Comparison of ENCODE assay signal across 8 mouse cellular contexts in genomic region chr11:121259160-121260100, GRCm38 (mm10). TPM values are rescaled to one million over a fixed set of nuclear protein-coding genes. Genes with fewer than 3 reads are reported as not detected.
DNase-seq lines count a peak whose midpoint lies in the region; ATAC-seq and TF ChIP-seq lines count a peak whose summit lies in the region.

Foxk2 (plus strand) TSS chr11:121259990.

- no peak for TF ChIP-seq EP300 in ES-Bruce4 (IDR thresholded peaks at IDR 0.05; ENCODE audit: insufficient read depth, low read depth, low read length)

- peak within 1 kb of the TSS; percentile 93 for H3K4me3 ChIP-seq in ES-Bruce4 (ENCODE audit: low read depth, low read length)
- peak within 1 kb of the TSS; percentile 100 for H3K4me3 ChIP-seq in forebrain, embryonic 14.5 days (ENCODE audit: low read depth, low read length)
- H3K4me3 ChIP-seq in lung, adult 2 months (replicated peaks; ENCODE audit: extremely low read depth, low read depth, low read length): peak within 1 kb of the TSS; percentile 95

- DNase-seq in forebrain, embryonic 14.5 days (ENCODE audit: low spot score): peak; percentile 96
- DNase-seq in heart, postnatal 14 days: peak; percentile 97
- DNase-seq in layer of hippocampus, adult 18-20 months (ENCODE audit: low spot score in 2 of 2): peak; percentile 84 to 90
- DNase-seq in lung, adult 2 months: peak; percentile 85
- peak; percentile 73 to 79 for DNase-seq in thymus, adult 18-20 months

- peak; percentile 96 for ATAC-seq in cerebellum, adult (ENCODE audit: insufficient number of reproducible peaks, low FRiP score, low TSS enrichment)
- peak; percentile 99 for ATAC-seq in forebrain, embryonic 14.5 days
- ATAC-seq in neutrophil, adult 5-6 weeks (ENCODE audit: extremely low read depth, insufficient number of reproducible peaks, low FRiP score, poor library complexity, severe bottlenecking): peak; percentile 90

- TF ChIP-seq POLR2A in ES-Bruce4 (IDR thresholded peaks at IDR 0.05; ENCODE audit: insufficient read depth, low read length): no peak
- TF ChIP-seq POLR2A in lung, adult 2 months (IDR thresholded peaks at IDR 0.05; ENCODE audit: borderline replicate concordance, extremely low read depth, low read depth, low read length): 0 out of 2 replicates have a peak, but pooled peaks have one; percentile 16

- peaks cover 21% of the 10 kb centered on the region for H3K36me3 ChIP-seq in ES-Bruce4 (ENCODE audit: control insufficient read depth, insufficient read depth, low read length, poor library complexity, severe bottlenecking)
- peaks cover 45% of the 10 kb centered on the region for H3K36me3 ChIP-seq in forebrain, embryonic 14.5 days (ENCODE audit: control insufficient read depth, insufficient read depth, low read length)

- H3K4me1 ChIP-seq in ES-Bruce4 (ENCODE audit: control insufficient read depth, insufficient read depth, low read length): no peaks in the 10 kb centered on the region
- H3K4me1 ChIP-seq in forebrain, embryonic 14.5 days (ENCODE audit: control insufficient read depth, insufficient read depth, low read length): peaks cover 7% of the 10 kb centered on the region
- peaks cover 5% of the 10 kb centered on the region; the same call in 1 of the 2 replicates for H3K4me1 ChIP-seq in lung, adult 2 months (ENCODE audit: control insufficient read depth, insufficient read depth, low read length)

- TF ChIP-seq CTCF in ES-Bruce4 (IDR thresholded peaks at IDR 0.05; ENCODE audit: low read depth, low read length): no peak
- TF ChIP-seq CTCF in lung, adult 2 months (IDR thresholded peaks at IDR 0.05; ENCODE audit: insufficient read depth, low read length): no peak

- no peak within 1 kb of the TSS for H3K27ac ChIP-seq in ES-Bruce4 (ENCODE audit: insufficient read depth, low read length)
- peak within 1 kb of the TSS; percentile 94 for H3K27ac ChIP-seq in forebrain, embryonic 14.5 days (ENCODE audit: low read depth, low read length)

- intact Hi-C loops in heart, postnatal 14 days (cut with DNase I): loop anchor here (2.0 to 5.0 kb wide), 2 partner anchors 55 to 88 kb away; partner anchors contain the start of genes Hexdc and Ogfod3

- peak within 1 kb of the TSS; percentile 98 for H3K9ac ChIP-seq in ES-Bruce4 (ENCODE audit: low read depth, poor library complexity, severe bottlenecking)
- H3K9ac ChIP-seq in forebrain, embryonic 14.5 days (ENCODE audit: low read length): peak within 1 kb of the TSS; percentile 97

- no peaks in the 10 kb centered on the region for H3K9me3 ChIP-seq in ES-Bruce4 (replicated peaks; ENCODE audit: control insufficient read depth, insufficient read depth, low read length, poor library complexity, severe bottlenecking)
- H3K9me3 ChIP-seq in forebrain, embryonic 14.5 days (replicated peaks; ENCODE audit: control insufficient read depth, low read length): no peaks in the 10 kb centered on the region

- no peaks in the 10 kb centered on the region for H3K27me3 ChIP-seq in ES-Bruce4 (ENCODE audit: control insufficient read depth, insufficient read depth, low read length, poor library complexity, severe bottlenecking)
- no peaks in the 10 kb centered on the region for H3K27me3 ChIP-seq in forebrain, embryonic 14.5 days (replicated peaks; ENCODE audit: control insufficient read depth, insufficient read depth, low read length)

- under 1% methylated on average over 55 of the region's 91 CpGs for WGBS in forebrain, embryonic 14.5 days
- under 1% methylated on average over 86 of the region's 91 CpGs for WGBS in lung, adult 2 months

- H3K4me2 ChIP-seq in forebrain, embryonic 14.5 days (ENCODE audit: low read length): peak within 1 kb of the TSS; percentile 89

RNA-seq across cellular contexts. Expression of gene Foxk2, which starts in this region (rescaled TPM):
- polyA plus RNA-seq in ES-Bruce4 (2011; ENCODE audit: insufficient read depth, insufficient read length, low read depth, missing spikeins): 60.2 and 68.1 TPM in 2 replicates
- polyA plus RNA-seq in forebrain, embryonic 14.5 days (2014; fragmentation: Nextera tagmentation; extraction: Ambion mirVana): 16.4 and 17.8 TPM in 2 replicates
- total RNA-seq in heart, postnatal 14 days (2021): 10 to 100 TPM; 19.9 to 23.7 TPM
- 10 to 100 TPM; 76.9 to 78.0 TPM for total RNA-seq in layer of hippocampus, adult 18-20 months (2021)
- 30.3 and 34.2 TPM in 2 replicates for polyA plus RNA-seq in lung, adult 2 months (2012; rRNA removed)
- 22.1 and 26.4 TPM in 2 replicates for total RNA-seq in neutrophil, adult 5-6 weeks (2017)
